Mouse (Mus musculus) megakaryocyte progenitor cell, adult 5-6 weeks (primary cell): ENCODE results near the gene Sprn. TPM values are rescaled to one million over a fixed set of nuclear protein-coding genes. Genes with fewer than 3 reads are reported as not detected.
A peak's percentile ranks its signal among the peaks of the same experiment; 100 is the strongest.

Source experiments
- ATAC-seq: replicated peaks from 2 replicates; pipeline ENCODE4 v1.8.0; 2016; ENCODE audit warnings: mild to moderate bottlenecking, moderate TSS enrichment, inconsistent platforms; ENCODE audit not compliant: poor library complexity
- total RNA-seq, 2 experiments: library from RNA; stranded (forward) in 1 of 2; stranded (reverse) in 1 of 2; fragments of 157-497, 149-512 nt in 1 of 2; fragments of 200-1000 nt in 1 of 2; gene quantifications; 2 replicates each; pipeline versions ENCODE4 v1.2.3 to v1.2.4; 2015 to 2017

Sprn gene
- total RNA-seq, 2 experiments from 2014 or later, result not detected

DNA sequence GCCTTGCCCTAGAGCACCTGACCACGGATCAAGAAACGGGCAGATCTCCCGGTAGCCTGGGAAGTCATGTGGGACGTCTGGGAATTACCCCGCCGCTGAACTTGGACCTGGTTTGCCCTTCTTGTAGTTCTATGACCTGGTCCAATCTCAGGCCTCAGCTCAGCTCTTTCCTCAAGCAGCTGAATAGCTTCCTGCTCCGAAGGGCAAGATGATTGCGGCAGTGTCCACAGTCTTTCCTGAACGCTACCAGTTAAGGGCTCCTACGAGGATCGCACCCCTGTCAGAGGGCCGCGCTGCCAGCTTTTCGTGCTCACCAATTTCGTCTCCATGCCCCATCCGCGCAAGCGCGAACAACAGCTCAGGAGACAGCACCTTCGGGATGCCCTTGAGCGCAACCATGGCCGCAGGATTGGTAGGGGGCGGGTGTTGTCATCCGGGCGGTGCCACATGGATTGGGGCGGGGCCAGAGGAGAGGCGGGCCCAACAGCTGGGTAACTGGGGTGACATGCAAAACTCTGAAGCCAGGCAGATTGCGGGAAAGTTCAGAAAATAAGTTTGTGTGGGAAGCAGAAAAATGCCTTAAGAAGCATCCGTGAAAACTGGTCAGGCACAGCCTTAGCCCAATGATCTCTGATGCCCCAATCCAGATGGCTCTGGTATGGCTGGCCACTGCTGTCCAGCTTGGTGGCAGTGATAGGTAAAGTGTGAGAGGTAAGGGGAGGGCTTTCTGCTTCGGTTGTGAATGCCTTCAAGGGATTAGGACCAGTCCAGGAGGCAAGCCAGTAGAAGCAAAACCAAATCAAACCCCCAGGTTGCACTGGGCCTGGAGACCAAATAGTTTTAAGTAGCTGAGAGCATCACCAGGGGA is 52.5 kb downstream of the Sprn start, which contains the start of gene Fuom:
Fuom (minus strand) TSS at position 449 of the 868 bp plus-strand sequence.
- peak; percentile 99 for ATAC-seq

DNA sequence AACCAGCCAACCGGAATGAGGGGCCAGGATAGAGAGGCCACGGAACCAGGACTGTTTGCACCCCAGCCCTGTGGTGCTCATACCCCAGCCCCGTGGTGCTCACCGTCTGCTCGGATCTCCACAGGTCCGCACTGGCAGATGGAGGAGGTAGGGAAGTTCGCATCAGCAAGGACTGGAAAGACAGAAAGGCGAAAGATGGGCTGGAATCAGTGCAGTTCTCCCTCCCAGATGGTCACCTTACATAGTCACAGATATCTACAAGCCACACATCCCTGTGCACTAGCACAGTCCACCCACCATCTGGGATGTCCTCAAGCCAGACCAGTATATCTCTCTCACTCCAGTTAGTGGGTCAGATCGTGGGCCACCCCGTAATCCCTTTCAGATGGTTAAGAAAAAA is 53.2 kb downstream of the Sprn start:
- no peak for ATAC-seq

Other genes with a start within 250 kb of the Sprn start
- gene Utf1, start 211.1 kb downstream of the Sprn start, total RNA-seq (2015), result not detected in 2 replicates
- gene Utf1, start 211.1 kb downstream of the Sprn start, total RNA-seq (2017), result not detected in 2 replicates
- gene 6430531B16Rik, start 176.1 kb downstream of the Sprn start, total RNA-seq (2015), result 0.10 and 0.27 TPM in 2 replicates
- 0.57 TPM in 1 of 2 replicates, not detected in the other for gene 6430531B16Rik, start 176.1 kb downstream of the Sprn start, total RNA-seq (2017)
- gene Adam8, start 162.3 kb downstream of the Sprn start, total RNA-seq (2015), result 1.3 and 1.9 TPM in 2 replicates
- 1.3 and 1.7 TPM in 2 replicates for gene Adam8, start 162.3 kb downstream of the Sprn start, total RNA-seq (2017)
- gene Zfp511, start 118.5 kb downstream of the Sprn start, total RNA-seq (2015), result 32.2 and 34.8 TPM in 2 replicates
- 21.0 and 21.1 TPM in 2 replicates for gene Zfp511, start 118.5 kb downstream of the Sprn start, total RNA-seq (2017)
- gene Tubgcp2, start 118.2 kb downstream of the Sprn start, total RNA-seq (2015), result 24.0 and 25.8 TPM in 2 replicates
- 35.2 and 36.5 TPM in 2 replicates for gene Tubgcp2, start 118.2 kb downstream of the Sprn start, total RNA-seq (2017)
- gene Msx3, start 105.8 kb downstream of the Sprn start, total RNA-seq (2015), result not detected in 2 replicates
- not detected in 2 replicates for gene Msx3, start 105.8 kb downstream of the Sprn start, total RNA-seq (2017)
- gene Caly, start 72.3 kb downstream of the Sprn start, total RNA-seq (2015), result not detected in 2 replicates
- not detected in 2 replicates for gene Caly, start 72.3 kb downstream of the Sprn start, total RNA-seq (2017)
- gene Prap1, start 61.5 kb downstream of the Sprn start, total RNA-seq (2015), result not detected in 2 replicates
- not detected in 2 replicates for gene Prap1, start 61.5 kb downstream of the Sprn start, total RNA-seq (2017)
- 6.9 and 7.9 TPM in 2 replicates for gene Fuom, start 52.4 kb downstream of the Sprn start, total RNA-seq (2015)
- gene Fuom, start 52.4 kb downstream of the Sprn start, total RNA-seq (2017), result 10.8 and 11.5 TPM in 2 replicates
- 26.1 and 31.7 TPM in 2 replicates for gene Paox, start 39.1 kb downstream of the Sprn start, total RNA-seq (2015)
- gene Paox, start 39.1 kb downstream of the Sprn start, total RNA-seq (2017), result 15.7 and 23.4 TPM in 2 replicates
- 108 and 109 TPM in 2 replicates for gene Echs1, start 38.4 kb downstream of the Sprn start, total RNA-seq (2015)
- 95.5 and 147 TPM in 2 replicates for gene Echs1, start 38.4 kb downstream of the Sprn start, total RNA-seq (2017)
- 23.8 and 29.2 TPM in 2 replicates for gene Mtg1, start 17.3 kb downstream of the Sprn start, total RNA-seq (2015)
- gene Mtg1, start 17.3 kb downstream of the Sprn start, total RNA-seq (2017), result 10.4 and 11.4 TPM in 2 replicates
- not detected in 2 replicates for gene Olfr522, start 9.9 kb upstream of the Sprn start, total RNA-seq (2015)
- gene Olfr522, start 9.9 kb upstream of the Sprn start, total RNA-seq (2017), result not detected in 2 replicates
- not detected in 2 replicates for gene Olfr523, start 18.3 kb upstream of the Sprn start, total RNA-seq (2015)
- gene Olfr523, start 18.3 kb upstream of the Sprn start, total RNA-seq (2017), result not detected in 2 replicates
- not detected in 2 replicates for gene Olfr524, start 51.1 kb upstream of the Sprn start, total RNA-seq (2015)
- not detected in 2 replicates for gene Olfr524, start 51.1 kb upstream of the Sprn start, total RNA-seq (2017)
- gene Cd163l1, start 63.4 kb upstream of the Sprn start, total RNA-seq (2015), result not detected in 2 replicates
- gene Cd163l1, start 63.4 kb upstream of the Sprn start, total RNA-seq (2017), result 0.21 TPM in 1 of 2 replicates, not detected in the other
- gene 5830411N06Rik, start 92.4 kb upstream of the Sprn start, total RNA-seq (2015), result not detected in 2 replicates
- gene 5830411N06Rik, start 92.4 kb upstream of the Sprn start, total RNA-seq (2017), result not detected in 2 replicates
- gene Olfr525, start 166.0 kb upstream of the Sprn start, total RNA-seq (2015), result not detected in 2 replicates
- gene Olfr525, start 166.0 kb upstream of the Sprn start, total RNA-seq (2017), result not detected in 2 replicates
- not detected in 2 replicates for gene Olfr527, start 179.1 kb upstream of the Sprn start, total RNA-seq (2015)
- gene Olfr527, start 179.1 kb upstream of the Sprn start, total RNA-seq (2017), result not detected in 2 replicates
- gene Olfr60, start 206.8 kb upstream of the Sprn start, total RNA-seq (2015), result 0.07 TPM in 1 of 2 replicates, not detected in the other
- gene Olfr60, start 206.8 kb upstream of the Sprn start, total RNA-seq (2017), result not detected in 2 replicates
- gene Olfr530, start 221.5 kb upstream of the Sprn start, total RNA-seq (2015), result not detected in 2 replicates
- gene Olfr530, start 221.5 kb upstream of the Sprn start, total RNA-seq (2017), result not detected in 2 replicates
- not detected in 2 replicates for gene Olfr531, start 248.0 kb upstream of the Sprn start, total RNA-seq (2015)
- gene Olfr531, start 248.0 kb upstream of the Sprn start, total RNA-seq (2017), result not detected in 2 replicates